Mouse (Mus musculus): ENCODE results near the gene Styx. TPM values are rescaled to one million over a fixed set of nuclear protein-coding genes. Genes with fewer than 3 reads are reported as not detected.

The Styx gene
- polyA plus RNA-seq (2012), result 1.4 and 1.5 TPM in 2 replicates

DNA sequence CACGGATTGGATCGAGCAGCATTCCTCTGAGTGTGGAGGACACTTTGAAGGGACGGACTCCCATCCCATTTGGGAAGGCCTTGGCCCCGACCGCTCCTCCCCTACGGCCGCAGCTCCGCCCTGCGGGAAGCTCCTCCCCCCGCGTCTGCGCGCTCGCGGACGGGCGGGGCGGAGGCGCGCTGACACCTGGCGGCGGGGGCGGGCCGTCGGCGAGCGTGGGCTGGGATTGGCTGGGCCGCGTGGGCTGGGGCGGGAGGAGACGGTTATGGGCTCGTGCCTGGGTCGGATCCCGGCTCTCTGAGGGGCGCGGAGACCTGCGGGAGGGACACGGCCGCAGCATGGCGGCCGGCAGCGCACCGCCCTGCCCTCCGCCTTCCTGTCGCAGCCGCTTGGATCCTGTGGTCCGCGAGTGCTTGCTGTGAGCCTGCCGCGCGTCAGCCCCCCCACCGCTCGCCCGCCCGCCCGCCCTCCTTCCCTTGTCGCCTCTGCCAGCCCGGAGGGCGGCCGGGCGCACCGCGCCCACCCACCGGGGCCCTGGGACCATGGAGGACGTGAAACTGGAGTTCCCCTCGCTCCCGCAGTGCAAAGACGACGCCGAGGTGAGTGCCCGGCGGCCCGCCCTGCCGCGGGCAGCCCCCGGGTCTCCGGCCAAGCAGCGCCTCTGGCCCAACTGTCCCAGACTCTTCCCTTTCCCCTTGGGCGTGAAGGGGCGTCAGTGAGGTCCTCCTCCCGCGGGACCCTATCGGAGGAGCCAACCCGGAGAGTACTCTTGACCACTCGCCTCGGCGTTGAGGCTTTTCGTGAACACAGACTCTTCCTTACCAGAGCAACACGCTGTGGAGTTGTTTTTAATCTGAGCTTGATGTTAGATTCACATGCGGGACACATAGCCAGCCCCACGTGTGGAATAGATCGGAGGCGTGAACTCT, at the start of gene Styx:
Styx (plus strand) TSS at position 163 of the 929 bp plus-strand sequence.
- no peak for TF ChIP-seq TAL1 (IDR thresholded peaks at IDR 0.05; ENCODE audit: low read length)
- TF ChIP-seq GATA1 (IDR thresholded peaks at IDR 0.05; ENCODE audit: low read length), result no peak

DNA sequence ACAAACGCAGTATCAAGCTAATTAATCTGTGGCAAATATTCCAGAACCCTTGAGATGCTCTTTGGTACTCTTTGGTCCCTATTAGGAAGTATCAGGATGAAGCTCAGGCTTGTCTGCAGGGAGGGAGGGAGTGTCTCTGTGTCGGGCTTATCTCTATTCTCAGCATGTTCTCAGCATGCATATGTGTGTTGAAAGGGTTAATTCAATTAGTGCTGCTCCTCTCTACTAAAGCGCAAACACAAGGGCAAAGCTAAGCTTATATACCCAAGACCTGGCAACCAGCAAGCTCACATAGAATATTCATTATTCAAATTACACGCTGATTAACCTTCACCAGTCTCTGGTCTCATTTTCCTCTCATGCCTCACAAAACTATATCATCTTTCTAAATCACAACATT, 47.0 kb upstream of the Styx start:
- H3K36me3 ChIP-seq (ENCODE audit: control insufficient read depth), result peaks cover 78% of the 10 kb centered on the region
- no peaks in the 10 kb centered on the region for H3K27me3 ChIP-seq (ENCODE audit: control insufficient read depth)
- no peak for TF ChIP-seq TAL1 (IDR thresholded peaks at IDR 0.05; ENCODE audit: low read length)
- TF ChIP-seq GATA1 (IDR thresholded peaks at IDR 0.05; ENCODE audit: low read length), result no peak
- H3K4me3 ChIP-seq (replicated peaks), result no peak overlapping the region
- H3K4me1 ChIP-seq (ENCODE audit: control insufficient read depth), result peaks cover 10% of the 10 kb centered on the region
- H3K9me3 ChIP-seq (ENCODE audit: control insufficient read depth, low read length), result no peaks in the 10 kb centered on the region

More for the DNA sequence above, at the start of gene Styx:
- Histone ChIP-seq H3K4me1 (ENCODE audit: control insufficient read depth) (peaks cover 18% of the 10 kb centered on the region), H3K4me3 (replicated peaks) (peak within 1 kb of the TSS; percentile 93), H3K36me3 (ENCODE audit: control insufficient read depth) (peaks cover 39% of the 10 kb centered on the region), H3K27me3 (ENCODE audit: control insufficient read depth) (no peaks in the 10 kb centered on the region), H3K9me3 (ENCODE audit: control insufficient read depth, low read length) (no peaks in the 10 kb centered on the region)

- no peak for TF ChIP-seq GATA1 (IDR thresholded peaks at IDR 0.05; ENCODE audit: low read length)
- no peak for TF ChIP-seq TAL1 (IDR thresholded peaks at IDR 0.05; ENCODE audit: low read length)
- Histone ChIP-seq H3K9me3 (ENCODE audit: control insufficient read depth, low read length) (no peaks in the 10 kb centered on the region), H3K36me3 (ENCODE audit: control insufficient read depth) (peaks cover 78% of the 10 kb centered on the region), H3K27me3 (ENCODE audit: control insufficient read depth) (no peaks in the 10 kb centered on the region), H3K4me3 (replicated peaks) (no peak overlapping the region), H3K4me1 (ENCODE audit: control insufficient read depth) (peaks cover 11% of the 10 kb centered on the region)
These were observed 46.5 kb upstream of the Styx start for GRCm38 (mm10) chr14:45304389-45304788.

GRCm38 (mm10) chr14:45305852-45306251, 45.0 kb upstream of the Styx start:
- peaks cover 73% of the 10 kb centered on the region for H3K36me3 ChIP-seq (ENCODE audit: control insufficient read depth)
- H3K27me3 ChIP-seq (ENCODE audit: control insufficient read depth), result no peaks in the 10 kb centered on the region
- H3K4me3 ChIP-seq (replicated peaks), result no peak overlapping the region
- no peaks in the 10 kb centered on the region for H3K9me3 ChIP-seq (ENCODE audit: control insufficient read depth, low read length)
- H3K4me1 ChIP-seq (ENCODE audit: control insufficient read depth), result peaks cover 18% of the 10 kb centered on the region
- TF ChIP-seq GATA1 (IDR thresholded peaks at IDR 0.05; ENCODE audit: low read length), result no peak
- TF ChIP-seq TAL1 (IDR thresholded peaks at IDR 0.05; ENCODE audit: low read length), result no peak

- TF ChIP-seq GATA1 (IDR thresholded peaks at IDR 0.05; ENCODE audit: low read length) (no peak), TAL1 (IDR thresholded peaks at IDR 0.05; ENCODE audit: low read length) (no peak)
- Histone ChIP-seq H3K27me3 (ENCODE audit: control insufficient read depth) (no peaks in the 10 kb centered on the region), H3K36me3 (ENCODE audit: control insufficient read depth) (peaks cover 59% of the 10 kb centered on the region), H3K4me3 (replicated peaks) (no peak overlapping the region), H3K9me3 (ENCODE audit: control insufficient read depth, low read length) (no peaks in the 10 kb centered on the region), H3K4me1 (ENCODE audit: control insufficient read depth) (peaks cover 18% of the 10 kb centered on the region)
These were observed 43.1 kb upstream of the Styx start for GRCm38 (mm10) chr14:45307630-45308328.

DNA sequence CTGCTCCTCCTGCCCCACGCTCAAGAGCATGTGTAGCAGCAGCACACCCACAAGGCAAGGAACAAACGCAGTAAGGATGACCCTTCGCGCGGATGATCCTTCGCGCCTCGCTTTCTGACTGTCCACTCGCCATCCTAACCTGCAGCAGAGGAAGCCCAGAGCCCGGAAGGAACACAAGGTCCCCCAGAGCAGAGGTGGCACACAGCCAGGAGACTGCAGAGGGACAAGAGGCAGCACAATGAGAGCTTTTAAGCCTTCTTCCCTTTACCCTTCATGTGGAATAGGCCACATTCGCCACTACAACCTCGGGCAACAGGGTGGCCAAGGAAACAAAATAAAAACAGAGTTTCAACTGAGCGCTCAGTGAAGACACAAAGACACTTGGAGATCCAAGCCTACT, 41.2 kb upstream of the Styx start:
- peaks cover 53% of the 10 kb centered on the region for H3K36me3 ChIP-seq (ENCODE audit: control insufficient read depth)
- no peak overlapping the region for H3K4me3 ChIP-seq (replicated peaks)
- no peaks in the 10 kb centered on the region for H3K27me3 ChIP-seq (ENCODE audit: control insufficient read depth)
- peaks cover 27% of the 10 kb centered on the region for H3K4me1 ChIP-seq (ENCODE audit: control insufficient read depth)
- TF ChIP-seq GATA1 (IDR thresholded peaks at IDR 0.05; ENCODE audit: low read length), result no peak
- no peak for TF ChIP-seq TAL1 (IDR thresholded peaks at IDR 0.05; ENCODE audit: low read length)
- no peaks in the 10 kb centered on the region for H3K9me3 ChIP-seq (ENCODE audit: control insufficient read depth, low read length)

DNA sequence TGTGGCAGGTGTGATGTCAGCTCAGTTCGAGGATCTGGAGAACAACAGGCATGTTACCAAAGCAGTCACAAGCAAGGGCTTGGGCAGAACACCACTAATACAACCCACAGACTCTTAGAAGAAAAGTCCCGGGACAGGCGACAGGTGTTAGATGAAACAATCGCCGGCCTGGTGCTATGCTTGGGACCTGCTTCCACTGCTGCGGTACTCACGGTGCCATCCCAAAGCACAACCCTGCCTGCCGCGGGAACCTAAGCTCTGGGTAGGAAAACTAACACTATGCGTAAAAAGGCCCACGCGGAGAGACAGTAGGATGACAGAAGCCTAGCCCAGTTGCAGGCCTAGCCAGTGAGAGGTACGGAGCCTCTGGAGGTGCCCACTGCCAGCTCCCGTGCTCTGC, 40.8 kb upstream of the Styx start:
- no peaks in the 10 kb centered on the region for H3K9me3 ChIP-seq (ENCODE audit: control insufficient read depth, low read length)
- no peaks in the 10 kb centered on the region for H3K27me3 ChIP-seq (ENCODE audit: control insufficient read depth)
- H3K36me3 ChIP-seq (ENCODE audit: control insufficient read depth), result peaks cover 49% of the 10 kb centered on the region
- no peak overlapping the region for H3K4me3 ChIP-seq (replicated peaks)
- peaks cover 27% of the 10 kb centered on the region for H3K4me1 ChIP-seq (ENCODE audit: control insufficient read depth)
- TF ChIP-seq GATA1 (IDR thresholded peaks at IDR 0.05; ENCODE audit: low read length) (no peak), TAL1 (IDR thresholded peaks at IDR 0.05; ENCODE audit: low read length) (no peak)

- Histone ChIP-seq H3K27me3 (ENCODE audit: control insufficient read depth) (no peaks in the 10 kb centered on the region), H3K36me3 (ENCODE audit: control insufficient read depth) (peaks cover 17% of the 10 kb centered on the region), H3K4me3 (replicated peaks) (peak overlapping the region; percentile 100), H3K9me3 (ENCODE audit: control insufficient read depth, low read length) (no peaks in the 10 kb centered on the region), H3K4me1 (ENCODE audit: control insufficient read depth) (peaks cover 73% of the 10 kb centered on the region)
- TF ChIP-seq GATA1 (IDR thresholded peaks at IDR 0.05; ENCODE audit: low read length) (no peak), TAL1 (IDR thresholded peaks at IDR 0.05; ENCODE audit: low read length) (no peak)
These were observed 34.0 kb upstream of the Styx start for GRCm38 (mm10) chr14:45316927-45317326.

DNA sequence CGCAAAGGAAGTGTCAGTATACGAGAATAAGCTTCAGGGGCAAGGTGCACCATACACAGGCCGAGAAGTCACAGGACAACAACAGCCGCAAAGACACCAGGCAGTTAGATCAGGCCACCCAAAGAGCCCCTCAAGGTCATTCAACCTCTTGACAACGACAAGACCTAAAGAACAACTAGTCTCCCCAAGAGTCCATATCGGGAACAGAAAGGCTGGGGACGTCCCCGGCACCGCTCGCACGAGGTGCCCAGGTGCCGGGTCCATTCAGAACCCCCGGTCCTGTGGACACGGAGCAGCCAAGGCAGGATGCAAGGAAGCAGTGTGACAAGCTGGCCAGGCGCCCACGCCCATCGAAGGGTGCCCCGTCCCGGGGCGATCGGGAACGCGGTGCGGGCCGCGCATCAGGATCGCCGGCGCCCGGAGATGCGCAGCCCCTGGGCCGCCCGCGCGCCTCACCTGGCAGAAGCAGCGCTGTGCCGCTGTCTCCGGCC, 32.9 kb upstream of the Styx start:
- Histone ChIP-seq H3K4me3 (replicated peaks) (peak overlapping the region; percentile 100), H3K9me3 (ENCODE audit: control insufficient read depth, low read length) (no peaks in the 10 kb centered on the region), H3K36me3 (ENCODE audit: control insufficient read depth) (peaks cover 14% of the 10 kb centered on the region), H3K4me1 (ENCODE audit: control insufficient read depth) (peaks cover 83% of the 10 kb centered on the region), H3K27me3 (ENCODE audit: control insufficient read depth) (no peaks in the 10 kb centered on the region)
- TF ChIP-seq GATA1 (IDR thresholded peaks at IDR 0.05; ENCODE audit: low read length), result no peak
- no peak for TF ChIP-seq TAL1 (IDR thresholded peaks at IDR 0.05; ENCODE audit: low read length)
